Mouse (Mus musculus) B cell, adult 2 months (primary cell): ENCODE data around the gene Olfr107.

Source experiments
- DNase-seq, 2 experiments: peaks; one replicate each; pipeline ENCODE4 v3.0.0; 2022

Olfr107 gene

DNA sequence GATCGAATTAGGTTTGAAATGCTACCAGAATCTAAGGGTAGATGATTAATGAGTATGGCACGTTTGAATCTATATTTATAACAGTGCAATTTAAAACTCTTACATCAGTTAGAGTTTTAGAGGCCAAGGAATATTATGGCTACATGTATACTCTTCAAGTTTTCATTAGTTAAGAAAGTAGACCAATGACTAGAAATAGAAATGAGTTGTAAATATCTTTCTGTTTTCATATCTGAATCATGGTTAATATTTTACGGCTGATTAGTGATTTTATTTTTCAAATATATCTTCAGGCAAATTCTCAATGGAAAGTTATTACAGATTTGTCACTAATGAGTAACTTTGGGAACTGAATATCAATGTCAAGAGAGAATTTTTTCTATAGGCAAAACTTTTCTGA is at the start of gene Olfr107:
Gene Olfr107, plus strand, starts transcription at position 301 of the 400 bp plus-strand sequence.
- DNase-seq: no peak

DNA sequence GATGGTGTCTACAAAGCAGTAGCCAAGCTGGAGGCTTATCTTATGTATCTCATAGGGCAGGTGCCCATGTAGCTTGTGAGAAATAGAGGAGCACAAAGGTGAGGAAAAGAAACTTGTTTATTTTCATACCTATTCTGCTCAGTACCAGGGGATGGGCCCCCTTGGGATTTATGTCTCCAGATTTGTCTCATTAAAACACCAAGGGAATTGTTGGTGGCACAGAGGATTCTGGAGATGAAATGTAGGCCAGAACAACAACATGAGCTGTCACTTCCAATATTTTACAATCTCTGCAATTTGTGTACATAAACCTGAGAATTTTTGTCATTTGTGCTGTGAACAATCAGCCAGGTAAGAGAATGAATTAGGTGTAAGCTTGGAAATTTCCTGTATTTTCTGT is 39.7 kb upstream of the Olfr107 start, which contains the start of gene Olfr104-ps:
Gene Olfr104-ps, plus strand, starts transcription at position 301 of the 400 bp plus-strand sequence.
- no peak for DNase-seq

DNA sequence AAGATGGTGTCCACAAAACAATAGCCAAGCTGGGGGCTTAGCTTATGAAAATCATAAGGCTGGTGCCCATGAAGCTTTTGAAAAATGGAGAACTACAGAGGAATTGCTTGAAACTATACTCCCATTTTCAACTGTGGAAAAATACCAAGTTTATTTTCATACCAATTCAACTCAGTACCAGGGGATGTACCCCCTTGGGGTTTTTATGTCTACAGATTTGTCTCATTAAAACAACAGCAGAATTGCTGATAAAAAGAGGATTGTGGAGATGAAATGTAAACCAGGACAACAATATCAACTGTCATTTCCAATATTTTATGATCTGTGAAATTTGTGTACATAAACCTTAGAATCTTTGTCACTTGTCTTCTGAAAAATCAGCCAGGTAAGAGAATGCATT is 20.3 kb upstream of the Olfr107 start, which contains the start of gene Olfr105-ps:
Gene Olfr105-ps, plus strand, starts transcription at position 301 of the 400 bp plus-strand sequence.
- DNase-seq: no peak

DNA sequence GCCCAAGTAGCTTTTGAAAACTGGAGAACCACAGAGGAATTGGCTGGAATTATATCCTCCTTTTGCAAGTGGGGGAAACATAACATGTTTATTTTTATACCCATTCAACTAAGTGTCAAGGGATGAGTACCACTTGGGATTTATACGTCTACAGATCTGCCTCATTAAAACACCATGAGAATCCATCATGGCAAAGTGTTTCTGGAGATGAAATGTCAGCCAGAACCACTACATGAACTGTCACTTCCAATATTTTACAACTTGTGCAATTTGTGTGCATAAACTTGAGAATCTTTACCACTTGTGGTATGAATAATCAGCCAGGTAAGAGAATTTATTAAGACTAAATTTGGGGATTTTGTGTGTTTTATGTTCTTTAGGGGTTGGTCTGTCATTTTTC is 8.9 kb upstream of the Olfr107 start, which contains the start of gene Olfr106-ps:
Gene Olfr106-ps, plus strand, starts transcription at position 301 of the 400 bp plus-strand sequence.
- DNase-seq: no peak

DNA sequence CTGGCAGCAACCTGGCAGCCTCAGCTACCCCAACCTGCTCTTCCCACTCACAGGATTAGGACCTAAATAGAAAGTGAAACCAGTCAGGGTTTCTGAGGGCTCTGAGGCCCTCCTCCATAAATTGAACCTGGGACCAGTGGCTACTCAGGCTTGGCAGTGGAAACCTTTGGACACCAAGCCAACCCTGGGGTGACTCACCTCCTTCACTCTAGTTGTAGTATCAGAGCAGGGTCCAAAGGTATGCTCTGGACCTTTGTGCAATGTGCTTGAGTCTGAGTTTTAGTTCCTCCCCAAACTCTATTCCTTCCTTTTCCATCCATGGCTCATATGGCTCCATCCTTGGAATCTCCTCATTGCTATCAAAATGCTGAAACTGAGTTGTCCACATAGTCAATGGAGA is 14.4 kb downstream of the Olfr107 start:
- DNase-seq: no peak

DNA sequence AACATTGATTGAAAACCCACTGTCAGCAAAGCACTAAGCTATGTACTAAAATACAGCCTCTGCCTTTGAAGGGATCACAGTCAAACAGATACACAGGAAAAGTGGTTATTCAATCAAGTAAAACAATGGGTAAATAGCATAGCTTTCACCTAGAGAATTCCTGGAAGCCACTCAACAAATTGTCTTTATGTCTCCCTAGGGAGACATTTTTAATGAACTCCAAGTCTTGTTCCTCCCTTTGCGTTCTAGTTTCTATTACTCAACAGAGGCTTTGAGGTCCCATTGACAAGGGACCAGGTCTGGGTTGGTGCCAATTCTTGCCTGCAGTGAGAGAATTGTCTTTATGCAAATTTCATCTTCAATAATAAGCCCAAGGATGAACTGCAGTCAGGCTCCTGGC is 46.2 kb downstream of the Olfr107 start, which contains the start of gene Olfr108:
Gene Olfr108, plus strand, starts transcription at position 301 of the 400 bp plus-strand sequence.
- no peak for DNase-seq
